Mouse (Mus musculus): ENCODE measurements around the gene Cdc42ep2. TPM values are rescaled to one million over a fixed set of nuclear protein-coding genes. Genes with fewer than 3 reads are reported as not detected.

The Cdc42ep2 gene
- polyA plus RNA-seq, 1 experiment, result 16.2 TPM

DNA sequence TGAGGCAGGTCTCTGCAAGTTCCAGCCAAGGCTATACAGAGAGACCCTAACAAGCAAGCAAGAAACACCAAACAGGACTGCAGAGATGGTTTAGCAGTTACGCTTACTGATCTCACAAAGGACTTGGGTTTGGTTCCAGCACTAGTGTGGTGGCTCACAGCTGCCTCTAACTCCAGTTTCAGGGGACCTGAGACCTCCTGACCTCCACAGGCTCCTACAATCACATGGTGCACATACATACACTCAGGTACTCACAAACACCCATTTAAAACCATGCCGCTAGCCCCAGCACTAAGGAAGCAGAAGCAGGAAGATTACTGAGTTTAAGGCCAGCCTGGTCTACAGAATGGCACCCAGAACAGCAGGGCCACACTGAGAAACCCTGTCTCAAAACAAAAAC lies 40.2 kb upstream of the Cdc42ep2 start:
- H3K4me3 ChIP-seq, result peak overlapping the region; percentile 73
- H3ac ChIP-seq (ENCODE audit: control insufficient read depth, insufficient read length), result peak overlapping the region; percentile 37
- no peaks in the 10 kb centered on the region for H3K36me3 ChIP-seq (ENCODE audit: control insufficient read depth, insufficient read depth)
- H3K4me2 ChIP-seq (ENCODE audit: low read depth), result peak overlapping the region; percentile 99
- H3K27me3 ChIP-seq (ENCODE audit: control insufficient read depth, insufficient read depth, insufficient read length), result no peaks in the 10 kb centered on the region
- H3K79me2 ChIP-seq (ENCODE audit: control insufficient read depth, insufficient read depth), result peaks cover 5% of the 10 kb centered on the region
- no peak for TF ChIP-seq POLR2AphosphoS2 (IDR thresholded peaks at IDR 0.05; ENCODE audit: insufficient read length, low read depth)
- TF ChIP-seq POLR2A (IDR thresholded peaks at IDR 0.05; ENCODE audit: insufficient read length, low read depth), result no peak
- TF ChIP-seq TCF12 (IDR thresholded peaks at IDR 0.05; ENCODE audit: insufficient read depth, poor library complexity, severe bottlenecking), result no peak
- no peak for TF ChIP-seq USF1 (IDR thresholded peaks at IDR 0.05; ENCODE audit: low read depth)
- TF ChIP-seq TCF3 (IDR thresholded peaks at IDR 0.05; ENCODE audit: insufficient read length, low read depth), result no peak
- no peak for TF ChIP-seq E2F4 (IDR thresholded peaks at IDR 0.05; ENCODE audit: insufficient read depth)
- TF ChIP-seq MAX (IDR thresholded peaks at IDR 0.05; ENCODE audit: low read depth), result no peak
- no peak for TF ChIP-seq REST (IDR thresholded peaks at IDR 0.05; ENCODE audit: insufficient read depth, insufficient read length)
- TF ChIP-seq CEBPB (IDR thresholded peaks at IDR 0.05; ENCODE audit: insufficient read depth, poor library complexity, severe bottlenecking), result no peak
- no peak for TF ChIP-seq MYOD1 (IDR thresholded peaks at IDR 0.05; ENCODE audit: control insufficient read depth in 1 of 3, insufficient read length in 2 of 3, low read depth in 2 of 3)

DNA sequence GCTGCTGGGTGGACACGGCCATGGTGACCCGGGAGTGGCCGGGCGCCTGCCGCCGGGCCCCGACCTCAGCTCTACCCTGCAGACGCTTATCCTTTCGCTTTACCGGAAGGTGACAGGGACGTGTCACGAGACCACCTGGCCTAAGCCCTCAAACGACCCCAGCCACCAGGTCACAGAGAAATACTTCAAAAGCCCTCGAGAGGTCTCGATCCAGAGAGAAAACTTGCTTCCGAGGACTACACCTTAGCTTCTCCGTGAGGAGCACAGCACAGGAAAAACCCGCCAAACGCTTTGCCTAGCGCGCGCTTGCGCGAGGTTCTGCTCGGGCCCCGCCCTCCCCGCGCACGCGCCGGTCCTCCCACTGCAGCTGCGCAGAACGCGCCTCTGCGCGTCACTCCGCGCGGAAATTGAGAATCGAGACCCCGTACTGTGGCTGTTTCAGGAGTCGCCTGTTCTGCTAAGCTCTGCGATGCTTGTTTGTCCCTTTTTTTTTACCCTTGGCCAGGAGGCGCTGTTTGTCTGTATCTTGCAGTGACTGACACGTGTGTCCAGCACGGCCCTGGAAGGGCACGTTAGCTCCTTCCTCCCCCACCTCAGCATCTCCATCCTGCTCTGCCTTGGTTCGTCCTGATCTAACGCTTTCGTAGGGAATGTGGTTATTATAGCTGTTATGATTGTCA lies 39.4 kb upstream of the Cdc42ep2 start, which contains the start of gene Pola2:
Gene Pola2 (minus strand): TSS at position 320 of the 680 bp plus-strand sequence.
- H3K4me2 ChIP-seq (ENCODE audit: low read depth), result peak within 1 kb of the TSS; percentile 99
- peak within 1 kb of the TSS; percentile 37 for H3ac ChIP-seq (ENCODE audit: control insufficient read depth, insufficient read length)
- H3K27me3 ChIP-seq (ENCODE audit: control insufficient read depth, insufficient read depth, insufficient read length), result no peaks in the 10 kb centered on the region
- H3K79me2 ChIP-seq (ENCODE audit: control insufficient read depth, insufficient read depth), result peaks cover 5% of the 10 kb centered on the region
- H3K36me3 ChIP-seq (ENCODE audit: control insufficient read depth, insufficient read depth), result no peaks in the 10 kb centered on the region
- peak within 1 kb of the TSS; percentile 73 for H3K4me3 ChIP-seq
- TF ChIP-seq TCF3 (IDR thresholded peaks at IDR 0.05; ENCODE audit: insufficient read length, low read depth) (no peak), E2F4 (IDR thresholded peaks at IDR 0.05; ENCODE audit: insufficient read depth) (peak; percentile 85), CEBPB (IDR thresholded peaks at IDR 0.05; ENCODE audit: insufficient read depth, poor library complexity, severe bottlenecking) (no peak), POLR2AphosphoS2 (IDR thresholded peaks at IDR 0.05; ENCODE audit: insufficient read length, low read depth) (peak; percentile 82), MYOG (IDR thresholded peaks at IDR 0.05; ENCODE audit: control insufficient read depth in 1 of 3, insufficient read depth in 1 of 3, insufficient read length in 2 of 3, low read depth in 2 of 3) (peak in 1 of 3 experiments; percentile 64), POLR2A (IDR thresholded peaks at IDR 0.05; ENCODE audit: insufficient read length, low read depth) (peak; percentile 66), MYOD1 (IDR thresholded peaks at IDR 0.05; ENCODE audit: control insufficient read depth in 1 of 3, insufficient read length in 2 of 3, low read depth in 2 of 3) (peak in 1 of 3 experiments; percentile 23)

DNA sequence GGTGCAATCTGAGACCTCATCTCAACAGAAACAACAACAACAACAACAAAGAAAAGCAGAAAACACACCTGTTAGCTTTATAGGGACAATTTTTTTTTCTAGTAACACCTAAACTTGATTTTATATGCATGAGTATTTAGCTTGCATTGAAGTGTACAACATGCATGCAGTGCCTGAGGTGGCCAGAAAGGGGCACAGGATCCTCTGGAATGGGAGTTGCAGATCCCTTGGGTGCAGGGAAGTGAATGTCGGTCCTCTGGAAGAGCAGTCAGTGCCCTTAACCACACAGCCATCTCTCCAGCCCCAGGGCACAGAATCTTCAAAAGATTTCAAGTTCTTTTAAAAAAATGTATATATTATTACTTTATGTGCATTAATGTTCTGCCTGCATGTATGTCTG lies 38.0 kb upstream of the Cdc42ep2 start:
- H3K36me3 ChIP-seq (ENCODE audit: control insufficient read depth, insufficient read depth), result peaks cover 6% of the 10 kb centered on the region
- H3K4me3 ChIP-seq, result peak overlapping the region; percentile 73
- peak overlapping the region; percentile 99 for H3K4me2 ChIP-seq (ENCODE audit: low read depth)
- no peak overlapping the region for H3ac ChIP-seq (ENCODE audit: control insufficient read depth, insufficient read length)
- H3K79me2 ChIP-seq (ENCODE audit: control insufficient read depth, insufficient read depth), result peaks cover 5% of the 10 kb centered on the region
- H3K27me3 ChIP-seq (ENCODE audit: control insufficient read depth, insufficient read depth, insufficient read length), result no peaks in the 10 kb centered on the region
- TF ChIP-seq POLR2AphosphoS2 (IDR thresholded peaks at IDR 0.05; ENCODE audit: insufficient read length, low read depth), result no peak
- no peak for TF ChIP-seq SRF (IDR thresholded peaks at IDR 0.05; ENCODE audit: control insufficient read depth, insufficient read length, low read depth)

DNA sequence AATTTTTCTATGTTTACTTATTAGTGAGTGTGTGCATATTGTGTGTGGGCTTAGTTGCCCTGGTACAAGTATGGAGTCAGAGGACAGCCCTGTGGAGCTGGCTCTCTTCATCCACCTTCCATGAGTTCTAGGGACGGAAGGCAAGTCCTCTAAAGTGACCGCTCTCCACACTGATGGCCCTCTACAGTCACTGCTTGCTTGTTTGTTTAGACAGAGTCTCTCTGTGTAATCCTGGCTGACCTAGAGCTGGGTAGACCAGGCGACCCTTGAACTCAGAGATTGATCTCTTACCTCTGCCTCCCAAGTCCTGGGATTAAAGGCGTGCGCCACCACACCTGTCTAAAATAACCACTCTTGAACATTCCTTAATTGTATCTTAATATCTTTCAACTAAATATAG lies 32.8 kb upstream of the Cdc42ep2 start:
- H3K27me3 ChIP-seq (ENCODE audit: control insufficient read depth, insufficient read depth, insufficient read length), result no peaks in the 10 kb centered on the region
- no peak for TF ChIP-seq MYOG (IDR thresholded peaks at IDR 0.05; ENCODE audit: control insufficient read depth in 1 of 3, insufficient read depth in 1 of 3, insufficient read length in 2 of 3, low read depth in 2 of 3)
- TF ChIP-seq SRF (IDR thresholded peaks at IDR 0.05; ENCODE audit: control insufficient read depth, insufficient read length, low read depth), result no peak
- TF ChIP-seq TCF3 (IDR thresholded peaks at IDR 0.05; ENCODE audit: insufficient read length, low read depth), result no peak
- no peak for TF ChIP-seq USF1 (IDR thresholded peaks at IDR 0.05; ENCODE audit: low read depth)
- no peak for TF ChIP-seq MYOD1 (IDR thresholded peaks at IDR 0.05; ENCODE audit: control insufficient read depth in 1 of 3, insufficient read length in 2 of 3, low read depth in 2 of 3)
- TF ChIP-seq TCF12 (IDR thresholded peaks at IDR 0.05; ENCODE audit: insufficient read depth, poor library complexity, severe bottlenecking), result no peak
- TF ChIP-seq REST (IDR thresholded peaks at IDR 0.05; ENCODE audit: insufficient read depth, insufficient read length), result no peak
- H3K4me3 ChIP-seq, result no peak overlapping the region
- no peak overlapping the region for H3K4me2 ChIP-seq (ENCODE audit: low read depth)
- H3K79me2 ChIP-seq (ENCODE audit: control insufficient read depth, insufficient read depth), result no peaks in the 10 kb centered on the region
- no peak overlapping the region for H3ac ChIP-seq (ENCODE audit: control insufficient read depth, insufficient read length)
- H3K36me3 ChIP-seq (ENCODE audit: control insufficient read depth, insufficient read depth), result peaks cover 6% of the 10 kb centered on the region

DNA sequence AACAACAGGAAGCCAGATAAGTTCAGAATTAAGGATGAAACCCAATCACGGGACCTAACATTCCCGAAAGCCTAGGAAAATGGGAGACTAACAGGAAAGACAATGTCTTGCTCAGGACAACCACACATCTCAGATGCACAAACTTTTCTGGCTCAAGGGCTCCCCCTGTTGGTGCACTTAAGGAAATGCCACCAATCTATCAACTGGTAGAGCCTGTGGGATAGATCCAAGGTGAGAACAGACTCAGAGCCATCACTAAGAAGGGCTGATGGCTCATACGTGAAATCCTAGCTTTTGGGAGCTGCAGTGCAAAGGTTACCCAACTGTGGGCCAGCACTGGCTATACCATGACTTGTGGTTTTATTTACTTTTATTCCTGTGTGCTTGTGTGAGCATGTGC lies 32.1 kb upstream of the Cdc42ep2 start:
- no peak for TF ChIP-seq MAX (IDR thresholded peaks at IDR 0.05; ENCODE audit: low read depth)
- TF ChIP-seq USF1 (IDR thresholded peaks at IDR 0.05; ENCODE audit: low read depth), result no peak
- no peak for TF ChIP-seq CEBPB (IDR thresholded peaks at IDR 0.05; ENCODE audit: insufficient read depth, poor library complexity, severe bottlenecking)
- Histone ChIP-seq H3ac (ENCODE audit: control insufficient read depth, insufficient read length) (no peak overlapping the region), H3K4me2 (ENCODE audit: low read depth) (peak overlapping the region; percentile 34), H3K79me2 (ENCODE audit: control insufficient read depth, insufficient read depth) (no peaks in the 10 kb centered on the region), H3K4me3 (no peak overlapping the region), H3K27me3 (ENCODE audit: control insufficient read depth, insufficient read depth, insufficient read length) (no peaks in the 10 kb centered on the region), H3K36me3 (ENCODE audit: control insufficient read depth, insufficient read depth) (peaks cover 6% of the 10 kb centered on the region)
